In the genomic region with DNA sequence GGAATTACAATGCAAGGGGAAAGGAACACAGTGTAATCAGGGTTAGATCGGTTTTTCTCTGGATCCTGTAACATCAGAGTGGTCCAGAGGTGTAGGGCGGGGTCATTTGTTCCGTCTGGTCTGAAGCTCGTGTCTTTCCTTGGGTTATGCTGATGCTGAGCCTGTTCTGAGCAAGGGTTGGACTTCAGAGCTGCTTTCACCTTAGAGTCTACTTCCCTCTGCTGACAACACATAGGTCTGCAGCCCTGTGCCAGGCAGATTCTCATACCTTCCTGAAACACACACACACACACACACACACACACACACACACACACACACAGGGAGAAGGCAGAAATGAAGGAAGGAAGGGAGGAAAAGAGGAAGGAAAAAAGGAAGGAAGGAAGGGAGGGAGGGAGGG, we compare ENCODE assay signal across 9 mouse cellular contexts. TPM values are rescaled to one million over a fixed set of nuclear protein-coding genes. Genes with fewer than 3 reads are reported as not detected.
DNase-seq lines count a peak whose midpoint lies in the region; ATAC-seq and TF ChIP-seq lines count a peak whose summit lies in the region.
"Had no signal": no experiment of that assay in that cellular context is flagged by ENCODE, and none has a peak within 500 bp of the region (broad histone marks: within the 10 kb centered on the region; RNA-seq: fewer than 3 reads in every experiment).

No protein-coding gene starts in this region.

- H3K4me3 ChIP-seq in gastrocnemius, adult 2 months = no peak overlapping the region
- H3K4me3 ChIP-seq in thymus, adult 2 months (ENCODE audit: control insufficient read depth, insufficient read depth, low read length) = no peak overlapping the region
- no peak overlapping the region for H3K4me3 ChIP-seq in liver, embryonic 13.5 days (replicated peaks)
- H3K4me3 ChIP-seq: lung, embryonic 15.5 days had no signal

- H3K36me3 ChIP-seq in thymus, adult 2 months (ENCODE audit: control insufficient read depth, insufficient read depth, low read length) = no peaks in the 10 kb centered on the region
- no peaks in the 10 kb centered on the region for H3K36me3 ChIP-seq in liver, embryonic 13.5 days
- H3K36me3 ChIP-seq: lung, embryonic 15.5 days had no signal

- peak; percentile 61 for ATAC-seq in erythroid progenitor cell, adult 5-6 weeks (replicated peaks; ENCODE audit: low FRiP score, poor library complexity, severe bottlenecking)
- ATAC-seq in liver, embryonic 13.5 days (ENCODE audit: low read depth) = no peak

- no peaks in the 10 kb centered on the region for H3K9me3 ChIP-seq in liver, embryonic 13.5 days (replicated peaks)
- H3K9me3 ChIP-seq: lung, embryonic 15.5 days had no signal

- peak; percentile 12; the same call in 1 of the 2 replicates for TF ChIP-seq CTCF in gastrocnemius, adult 2 months (IDR thresholded peaks at IDR 0.05)
- TF ChIP-seq CTCF in thymus, adult 2 months (IDR thresholded peaks at IDR 0.05; ENCODE audit: borderline replicate concordance, control insufficient read depth, extremely low read depth, insufficient read depth, low read length, poor library complexity) = no peak

- intact Hi-C loops in gastrocnemius, adult 2 months (cut with DNase I) = no loop called here
- intact Hi-C loops in gastrocnemius, postnatal 14 days (cut with DNase I; ENCODE audit: low total_unique reads) = no loop called here

- H3K4me1 ChIP-seq in thymus, adult 2 months (replicated peaks; ENCODE audit: control insufficient read depth, insufficient read depth, low read length) = no peaks in the 10 kb centered on the region
- H3K4me1 ChIP-seq in liver, embryonic 13.5 days (replicated peaks) = no peaks in the 10 kb centered on the region
- H3K4me1 ChIP-seq: lung, embryonic 15.5 days had no signal

- no peaks in the 10 kb centered on the region for H3K27me3 ChIP-seq in thymus, adult 2 months (ENCODE audit: control insufficient read depth, insufficient read depth, low read length)
- no peaks in the 10 kb centered on the region for H3K27me3 ChIP-seq in liver, embryonic 13.5 days
- H3K27me3 ChIP-seq: lung, embryonic 15.5 days had no signal

- no peak overlapping the region for H3K27ac ChIP-seq in gastrocnemius, adult 2 months
- no peak overlapping the region for H3K27ac ChIP-seq in thymus, adult 2 months (ENCODE audit: control insufficient read depth, insufficient read depth, low read length)
- H3K27ac ChIP-seq in liver, embryonic 13.5 days = no peak overlapping the region
- H3K27ac ChIP-seq: lung, embryonic 15.5 days had no signal

- WGBS in thymus, adult 2 months = 53% methylated on average over 4 of the region's 4 CpGs
- 50% methylated on average over 4 of the region's 4 CpGs for WGBS in liver, embryonic 13.5 days (ENCODE audit: insufficient replicate concordance)

- H3K9ac ChIP-seq in liver, embryonic 13.5 days = no peak overlapping the region
- H3K9ac ChIP-seq: lung, embryonic 15.5 days had no signal

- no peak for DNase-seq in gastrocnemius, adult 2 months
- no peak for DNase-seq in gastrocnemius, postnatal 14 days
- peak; percentile 9 for DNase-seq in thymus, adult 2 months
- DNase-seq in thymus, postnatal 10 days (ENCODE audit: low spot score in 2 of 2) = no peak
- peak; percentile 13 for DNase-seq in liver, embryonic 13.5 days
- DNase-seq in thymus, postnatal 4 days = peak; percentile 19
- DNase-seq in c-Kit-positive CD71-positive TER-119-positive erythroid progenitor cells, embryonic 14.5 days (ENCODE audit: low spot score) = no peak

- H3K4me2 ChIP-seq in liver, embryonic 13.5 days = no peak overlapping the region
- H3K4me2 ChIP-seq: lung, embryonic 15.5 days had no signal

- TF ChIP-seq POLR2A in thymus, adult 2 months (IDR thresholded peaks at IDR 0.05; ENCODE audit: control insufficient read depth, extremely low read depth, insufficient read depth, low read length, poor library complexity) = no peak

RNA-seq across cellular contexts. Expression of a gene that starts 43.2 kb away (rescaled TPM):
- 10 to 100 TPM; 31.0 to 32.5 TPM for total RNA-seq in gastrocnemius, adult 2 months (2021)
- total RNA-seq in gastrocnemius, postnatal 14 days (2021) = 10 to 100 TPM; 25.8 to 41.2 TPM
- 36.6 and 41.2 TPM in 2 replicates for polyA plus RNA-seq in thymus, adult 2 months (2012; rRNA removed)
- 38.6 and 40.7 TPM in 2 replicates for total RNA-seq in erythroid progenitor cell, adult 5-6 weeks (2015; ENCODE audit: low replicate concordance)
- 30.3 and 48.9 TPM in 2 replicates for total RNA-seq in erythroid progenitor cell, adult 5-6 weeks (2017; ENCODE audit: low replicate concordance)
- polyA plus RNA-seq in liver, embryonic 13.5 days (2015; fragmentation: Nextera tagmentation; extraction: Ambion mirVana) = 3.8 and 4.3 TPM in 2 replicates

Comparison
In these comparisons a context has a peak if more than half of its experiments do, and no peak if none do; other contexts are left out.
1. DNase-seq: peak in thymus, adult 2 months (single experiment), liver, embryonic 13.5 days (single experiment) and thymus, postnatal 4 days (single experiment); none in gastrocnemius, adult 2 months (single experiment), gastrocnemius, postnatal 14 days (single experiment), thymus, postnatal 10 days (0 of 2) and c-Kit-positive CD71-positive TER-119-positive erythroid progenitor cells, embryonic 14.5 days (single experiment).